Mouse (Mus musculus) brain, embryonic 14.5 days (tissue): ENCODE measurements around the gene Plce1. TPM values are rescaled to one million over a fixed set of nuclear protein-coding genes. Genes with fewer than 3 reads are reported as not detected.

Experiments
- DNase-seq: peaks from one replicate; pipeline ENCODE4 v3.0.0-alpha.2; 2011; ENCODE audit warnings: low read depth
- CTCF ChIP-seq: fragments of 200-500 bp; IDR thresholded peaks from 2 replicates; pipeline ENCODE4 v1.5.1; 2012; ENCODE audit warnings: inconsistent platforms, mild to moderate bottlenecking, moderate library complexity, borderline replicate concordance; ENCODE audit not compliant: insufficient read depth, insufficient read length; ENCODE audit errors: extremely low read depth
- POLR2A ChIP-seq: fragments of 200-500 bp; IDR thresholded peaks from 2 replicates; pipeline ENCODE4 v1.6.1; 2012; ENCODE audit warnings: mild to moderate bottlenecking, inconsistent platforms, borderline replicate concordance; ENCODE audit not compliant: poor library complexity, insufficient read depth, insufficient read length, severe bottlenecking; ENCODE audit errors: extremely low read depth
- polyA plus RNA-seq: library from polyadenylated mRNA; depleted of rRNA; stranded (reverse); fragments of >200 nt; gene quantifications from 2 replicates; pipeline ENCODE4 v1.2.3, GENCODE M21; 2012

Plce1 gene
- polyA plus RNA-seq, 1 experiment: 6.2 TPM

DNA sequence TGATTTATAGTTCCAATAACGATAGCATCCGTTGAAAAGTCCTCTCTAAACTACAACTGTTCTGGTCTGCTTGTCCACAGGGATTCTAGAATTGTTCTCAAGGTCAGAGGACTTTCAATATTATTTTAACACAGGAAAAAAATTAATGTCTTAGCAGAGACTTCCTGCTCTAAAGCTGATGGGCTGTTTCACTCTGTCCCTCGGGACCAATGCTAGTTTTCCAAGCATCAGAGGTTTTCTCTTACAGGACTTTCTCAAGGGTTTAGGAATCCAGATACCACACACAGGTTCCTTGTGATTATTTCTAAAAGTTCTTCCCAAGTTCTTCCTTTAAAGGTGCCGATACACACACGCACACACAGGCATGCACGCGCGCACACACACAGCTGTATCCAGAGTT is 263.6 kb downstream of the Plce1 start:
- TF ChIP-seq POLR2A: no peak
- DNase-seq: no peak

DNA sequence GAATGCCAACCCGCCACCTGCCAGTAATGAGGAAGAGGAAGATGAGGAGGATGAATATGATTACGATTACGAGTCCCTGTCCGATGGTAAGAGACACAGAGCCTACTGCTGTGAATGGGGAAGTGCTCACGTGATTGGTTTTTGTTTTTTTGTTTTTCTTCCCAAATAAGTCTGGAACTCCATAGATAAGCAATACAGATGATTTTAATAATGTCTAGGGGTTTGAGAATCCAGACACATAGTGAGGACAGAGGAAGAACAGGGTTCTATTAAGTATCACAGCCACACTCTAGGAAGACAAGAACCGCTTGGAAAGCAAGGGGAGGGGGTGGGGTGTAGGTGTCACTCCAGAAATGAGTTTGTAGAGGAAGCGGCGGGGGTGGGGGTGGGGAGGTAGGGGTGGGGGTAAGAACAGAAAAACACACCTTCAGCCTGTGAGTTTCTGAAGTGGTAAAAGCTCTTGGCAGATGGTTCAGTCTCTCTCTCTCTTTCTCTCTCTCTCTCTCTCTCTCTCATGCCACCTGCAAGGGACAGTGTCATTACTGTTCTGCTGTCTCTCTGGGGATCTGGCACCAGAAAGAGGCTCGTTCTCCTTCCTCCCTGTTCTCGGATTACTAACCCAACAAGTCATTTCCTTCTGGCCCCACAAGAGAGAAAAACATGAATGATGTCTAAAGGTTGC is 265.0 kb downstream of the Plce1 start:
- DNase-seq: no peak
- no peak for TF ChIP-seq CTCF
- no peak for TF ChIP-seq POLR2A

DNA sequence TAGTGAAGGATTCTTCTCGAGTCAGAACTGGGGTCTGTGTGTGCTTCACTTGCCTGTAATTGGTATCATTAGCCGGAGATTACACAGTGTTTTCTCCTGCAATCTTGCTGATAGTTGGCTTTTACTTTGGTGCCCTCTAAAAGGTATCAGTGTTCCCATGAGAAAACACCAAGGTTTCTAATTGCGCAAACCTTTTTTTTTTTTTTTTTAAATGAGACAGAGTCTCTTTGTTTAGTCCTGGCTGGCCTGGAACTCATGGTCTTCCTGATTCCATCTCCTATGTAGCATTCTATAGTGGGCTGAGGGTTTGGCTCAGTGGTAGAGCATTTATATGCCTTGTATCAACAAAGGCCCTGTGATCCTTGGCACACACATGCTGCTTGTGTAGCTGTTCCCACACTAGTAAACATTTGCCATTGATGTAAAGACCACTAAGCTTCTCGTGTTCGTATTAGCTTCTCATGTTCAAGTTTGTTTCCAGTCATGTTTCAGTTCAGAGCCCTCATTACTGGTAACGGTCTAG is 265.6 kb downstream of the Plce1 start:
- TF ChIP-seq CTCF (no peak), POLR2A (no peak)
- peak; percentile 27 for DNase-seq

DNA sequence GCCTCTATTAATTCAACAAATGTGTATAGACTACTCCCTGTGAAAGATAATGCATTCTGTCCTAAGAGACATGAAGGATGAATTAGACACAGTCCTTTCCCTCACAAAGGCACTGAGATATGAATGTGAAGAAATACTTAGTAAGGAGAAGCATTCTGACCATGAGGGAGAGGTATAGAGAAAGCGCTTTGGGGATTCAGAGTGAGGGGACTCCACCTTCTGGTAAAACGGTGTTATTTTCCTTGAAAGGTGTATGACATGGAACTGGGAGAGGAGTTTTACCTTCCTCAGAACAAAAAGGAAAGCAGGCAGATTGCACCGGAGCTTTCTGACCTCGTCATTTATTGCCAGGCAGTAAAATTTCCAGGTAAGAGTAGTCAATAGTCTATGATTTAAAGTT is 269.3 kb downstream of the Plce1 start:
- peak; percentile 20 for DNase-seq
- TF ChIP-seq CTCF (no peak), POLR2A (no peak)

DNA sequence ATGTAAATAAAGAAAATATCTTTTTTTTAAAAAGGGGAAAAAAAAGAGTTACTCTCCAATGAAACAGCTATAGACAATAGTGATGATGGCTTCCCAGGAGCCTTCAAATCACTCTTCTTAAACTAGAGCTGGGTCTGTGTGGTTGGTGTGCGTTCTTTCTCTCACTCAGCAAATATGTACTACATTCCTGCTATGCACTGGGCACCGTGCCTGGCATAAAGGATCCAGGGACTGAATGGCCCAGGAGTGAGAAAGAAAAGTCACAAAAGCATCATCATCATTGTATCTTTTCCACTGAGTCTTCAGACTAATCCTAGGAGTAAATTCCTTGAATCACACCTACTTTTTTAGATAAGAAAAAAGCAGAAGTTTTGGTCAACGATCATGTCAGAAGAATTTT is 276.3 kb downstream of the Plce1 start:
- TF ChIP-seq CTCF (no peak), POLR2A (no peak)
- DNase-seq: no peak

DNA sequence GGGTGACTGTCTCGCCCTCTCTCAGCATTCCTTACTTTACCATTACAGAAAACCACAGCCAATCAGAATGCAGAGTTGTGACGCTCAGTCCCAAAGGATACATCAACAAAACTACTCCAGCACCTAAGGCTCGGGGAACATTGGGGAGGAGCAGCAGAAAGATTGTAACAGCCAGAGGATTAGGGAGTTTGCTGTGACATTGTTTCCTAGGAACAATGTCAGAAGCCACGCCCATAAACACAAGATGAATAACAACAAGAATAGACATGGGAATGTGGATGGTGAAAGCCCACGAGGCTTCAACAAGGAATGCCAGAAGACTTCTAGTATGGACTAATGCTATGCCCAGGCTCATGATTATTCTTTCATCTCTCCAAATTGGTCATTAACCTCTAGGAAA is 277.1 kb downstream of the Plce1 start:
- TF ChIP-seq POLR2A: no peak
- TF ChIP-seq CTCF: no peak
- no peak for DNase-seq

DNA sequence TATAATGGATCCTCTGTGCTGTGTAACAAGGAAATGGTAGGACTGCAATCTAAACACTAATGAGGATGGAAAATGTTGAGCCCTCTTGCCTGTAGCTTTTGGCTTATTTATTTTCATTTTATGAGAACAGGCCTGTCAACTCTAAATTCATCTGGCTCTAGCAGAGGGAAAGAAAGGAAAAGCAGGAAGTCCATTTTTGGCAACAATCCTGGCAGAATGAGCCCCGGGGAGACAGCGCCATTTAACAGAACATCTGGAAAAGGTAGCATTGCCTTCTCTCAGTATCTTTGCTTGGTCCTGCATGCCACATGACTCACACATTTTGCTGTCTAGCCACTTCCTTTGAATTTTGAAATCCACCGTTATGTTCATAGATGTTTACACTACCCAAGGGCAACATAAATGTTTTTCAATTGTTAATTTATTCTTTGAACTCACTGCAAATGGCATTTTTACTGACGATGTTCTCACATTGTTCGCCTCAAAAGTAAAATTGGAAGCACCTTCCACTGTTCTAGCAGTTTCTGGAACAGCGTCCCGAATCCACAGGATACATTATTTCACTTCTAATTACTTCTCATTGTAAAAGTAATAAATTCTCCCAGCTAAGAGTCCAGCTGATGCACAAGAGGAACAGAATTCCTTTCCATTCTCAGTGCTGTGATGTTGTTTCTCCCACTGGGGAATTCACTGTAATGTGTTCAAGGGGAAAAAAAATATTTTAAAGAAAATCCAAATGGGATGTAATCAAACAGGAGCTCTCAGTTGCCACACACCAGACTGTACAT is 278.0 kb downstream of the Plce1 start:
- DNase-seq: no peak
- no peak for TF ChIP-seq POLR2A
- TF ChIP-seq CTCF: no peak

DNA sequence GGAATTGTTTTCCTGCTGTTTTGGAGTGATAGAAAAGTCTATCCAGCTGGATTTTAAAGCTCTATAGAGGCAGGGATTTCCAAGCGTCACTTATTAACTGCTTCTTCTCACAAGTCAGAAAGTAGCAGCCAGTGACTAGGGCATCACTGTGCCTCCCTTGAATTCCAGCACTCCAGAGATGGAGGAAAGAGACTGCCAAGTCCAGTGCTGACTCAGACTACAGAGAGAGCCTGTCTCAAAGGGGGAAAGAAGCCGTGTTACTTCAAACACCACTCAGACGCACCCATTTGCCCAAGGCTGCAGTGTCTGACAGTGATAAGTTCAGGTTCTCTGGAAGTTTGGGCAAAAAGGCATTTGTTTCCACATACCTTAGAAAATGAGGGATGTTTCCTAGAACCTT is 279.5 kb downstream of the Plce1 start:
- TF ChIP-seq POLR2A: no peak
- no peak for DNase-seq

DNA sequence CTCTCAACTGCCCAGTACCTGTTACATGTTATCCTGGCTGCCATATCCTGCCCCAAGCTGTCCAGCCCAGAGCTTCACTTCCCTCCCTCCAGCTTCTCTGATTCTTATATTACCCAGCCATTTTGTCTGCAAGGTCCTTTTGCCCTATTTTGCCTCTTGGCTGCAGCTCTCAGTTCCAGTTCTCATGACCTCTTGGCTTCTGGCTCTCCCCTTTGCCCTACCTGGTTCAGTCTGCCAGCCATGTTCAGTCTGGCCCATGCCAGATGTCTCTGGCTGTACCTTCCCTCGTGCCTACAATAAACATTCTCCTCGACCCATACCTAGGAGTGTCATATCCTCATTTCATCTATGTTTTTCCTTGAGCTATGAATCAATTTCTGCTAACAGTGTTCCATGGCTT is 285.4 kb downstream of the Plce1 start:
- no peak for DNase-seq
- TF ChIP-seq CTCF (no peak), POLR2A (no peak)

DNA sequence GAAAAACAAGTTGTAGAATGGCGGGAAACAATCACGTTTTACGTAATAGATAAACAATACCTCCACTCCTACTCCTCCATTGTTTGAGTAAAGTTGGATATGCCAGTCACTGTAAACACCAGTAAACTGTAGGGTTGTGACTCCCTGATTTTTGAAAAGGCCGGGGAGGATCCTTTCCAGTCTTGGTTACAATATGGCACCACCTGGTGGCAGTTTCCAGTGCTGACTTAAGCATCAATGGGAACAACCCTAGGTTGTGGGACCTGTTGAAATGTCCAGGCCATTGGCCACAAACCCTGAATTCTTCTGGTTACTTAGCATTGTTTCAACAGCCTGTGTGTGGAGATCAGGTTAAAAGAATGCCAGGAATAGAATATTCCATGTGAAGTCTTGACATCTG is 294.6 kb downstream of the Plce1 start:
- TF ChIP-seq POLR2A (no peak), CTCF (peak; percentile 61; the same call in 1 of the 2 replicates)
- peak; percentile 68 for DNase-seq

DNA sequence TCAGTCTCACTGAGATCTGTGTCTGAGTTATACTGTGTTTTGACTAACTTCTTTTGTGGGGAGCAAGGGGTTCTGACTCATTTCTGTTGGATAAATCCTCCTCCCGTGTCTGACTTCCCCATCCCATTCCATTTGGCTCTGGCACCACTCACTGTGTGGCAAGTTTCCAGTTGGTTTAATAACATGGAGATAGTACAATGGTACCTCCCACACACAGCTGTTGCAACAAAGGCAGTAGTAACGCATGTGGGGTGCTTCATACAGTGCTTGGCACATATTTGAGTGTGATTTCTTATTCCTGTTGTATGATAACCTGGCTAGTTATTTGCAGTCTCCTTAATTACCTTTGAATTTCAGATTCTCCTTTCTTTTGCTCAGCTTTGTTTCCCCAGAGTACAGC is 297.9 kb downstream of the Plce1 start:
- DNase-seq: peak; percentile 13
- TF ChIP-seq POLR2A (no peak), CTCF (no peak)

DNA sequence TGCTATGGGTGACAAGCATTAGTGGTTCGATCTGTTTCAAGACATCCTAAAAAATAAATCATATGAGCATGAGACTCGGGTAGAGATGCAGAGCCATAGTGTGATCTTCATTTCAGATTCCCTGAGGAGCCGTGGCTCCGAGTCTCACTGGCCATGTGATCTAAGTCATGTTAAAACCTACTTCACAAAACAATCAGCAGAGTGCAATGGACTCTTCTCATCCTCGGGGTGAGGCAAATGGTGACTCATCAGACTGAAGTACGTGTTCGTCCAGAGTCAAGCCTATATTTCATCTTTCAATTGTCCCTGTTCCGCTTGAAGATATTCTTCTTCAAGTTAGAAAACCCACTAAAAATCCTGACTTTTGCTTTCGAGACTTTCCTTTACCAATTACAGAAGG is 302.6 kb downstream of the Plce1 start:
- DNase-seq: no peak
- TF ChIP-seq POLR2A (no peak), CTCF (no peak)
